Mouse (Mus musculus) kidney, postnatal 25 days (tissue): ENCODE results near the gene Krt78.

Experiments used
- DNase-seq, 2 experiments: peaks; one replicate each; pipeline ENCODE4 v3.0.0; 2021; ENCODE audit warnings: mixed read lengths in 2 of 2

Gene Krt78

DNA sequence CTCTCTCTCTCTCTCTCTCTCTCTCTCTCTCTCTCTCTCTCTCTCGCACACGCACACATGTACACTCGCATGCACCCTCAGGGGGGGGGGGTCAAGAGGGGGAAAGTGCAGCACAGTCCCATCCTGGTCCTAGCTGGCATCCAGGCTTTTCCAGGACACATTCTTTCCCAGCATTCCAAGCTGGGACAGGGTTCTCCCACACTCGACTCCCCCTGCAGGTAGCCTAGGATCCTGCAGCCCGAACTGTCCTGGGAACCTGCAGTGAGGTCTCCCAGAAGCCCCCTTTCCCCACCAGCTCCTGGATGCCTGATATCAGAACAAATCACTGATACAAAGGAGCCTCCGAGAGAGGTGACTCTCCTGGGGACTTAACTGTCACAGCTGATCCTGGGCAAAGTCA, 16.4 kb upstream of the Krt78 start:
- peak; percentile 62 to 74 for DNase-seq

DNA sequence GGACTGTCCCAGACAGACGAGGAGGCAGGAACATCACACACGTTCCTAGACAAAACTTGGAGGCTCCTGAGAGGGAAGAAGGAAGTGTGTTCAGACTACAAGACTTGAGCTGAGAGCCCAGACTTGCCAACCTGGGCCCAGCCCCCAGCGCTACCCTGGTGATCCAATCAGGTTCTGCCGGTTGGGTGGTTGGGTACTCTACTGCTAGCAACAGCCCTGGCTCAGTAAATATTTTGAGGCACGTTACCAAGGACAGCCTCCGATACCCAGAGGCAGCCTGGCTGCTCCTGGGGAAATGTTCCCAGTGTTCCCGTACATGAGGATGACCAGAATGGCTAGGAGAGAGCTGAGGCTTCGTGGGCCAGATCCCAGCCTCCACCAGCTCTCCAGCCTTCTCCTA, 12.7 kb upstream of the Krt78 start:
- peak in 1 of 2 experiments; percentile 55 for DNase-seq

DNA sequence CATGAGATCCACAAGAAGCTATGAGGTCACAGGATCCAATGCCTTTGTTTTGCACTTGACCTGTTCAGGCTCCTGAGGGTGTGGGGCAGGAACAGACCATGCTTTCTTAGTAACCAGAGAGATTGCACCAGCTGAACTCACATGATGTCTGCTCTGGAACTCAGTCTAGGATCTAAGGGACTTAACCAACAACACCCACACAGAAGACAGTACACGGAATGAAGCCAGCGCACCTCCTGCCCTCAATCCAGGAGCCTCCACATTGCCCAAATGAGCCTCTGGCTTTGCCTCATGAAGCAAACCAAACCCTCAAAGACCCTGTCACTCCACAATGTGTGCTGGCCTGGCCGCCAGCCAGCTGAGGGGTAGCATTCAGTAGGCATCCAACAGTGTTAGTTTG, 4.8 kb upstream of the Krt78 start:
- DNase-seq = no peak

DNA sequence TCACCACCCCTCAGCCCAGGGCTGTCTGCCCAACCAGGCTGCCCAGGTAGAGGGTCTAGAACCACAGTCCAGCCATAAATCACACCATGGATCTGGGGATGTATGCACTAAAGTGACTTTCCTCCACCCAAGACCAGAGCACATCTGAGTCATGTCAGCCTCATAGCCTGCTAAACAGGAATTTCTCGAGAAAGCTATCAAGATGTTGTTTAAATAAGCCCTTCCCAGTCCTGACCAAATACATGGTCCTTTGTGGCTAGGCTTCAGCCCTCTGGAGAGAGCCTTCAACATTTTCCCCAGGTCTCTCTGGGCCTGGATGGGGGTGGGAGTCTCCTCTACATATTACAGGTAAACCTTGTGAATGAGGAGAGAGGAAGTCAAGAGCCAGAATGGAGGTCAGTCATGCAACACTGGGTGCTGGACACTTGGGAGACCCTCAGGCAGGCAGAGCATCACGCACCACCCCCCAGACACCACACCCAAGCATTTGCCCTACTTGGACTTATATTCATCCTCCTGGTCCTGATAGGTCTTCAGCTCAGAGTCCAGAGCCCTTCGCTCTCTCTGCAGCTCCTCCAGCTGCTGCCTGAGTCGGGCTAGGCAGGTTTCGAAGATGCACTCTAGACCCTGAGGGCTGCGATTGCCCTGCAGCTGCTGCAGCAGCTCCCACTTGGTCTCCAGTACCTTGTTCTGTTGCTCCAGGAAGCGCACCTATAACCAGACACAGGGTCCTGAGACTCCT, 1.2 kb downstream of the Krt78 start:
- DNase-seq = no peak

DNA sequence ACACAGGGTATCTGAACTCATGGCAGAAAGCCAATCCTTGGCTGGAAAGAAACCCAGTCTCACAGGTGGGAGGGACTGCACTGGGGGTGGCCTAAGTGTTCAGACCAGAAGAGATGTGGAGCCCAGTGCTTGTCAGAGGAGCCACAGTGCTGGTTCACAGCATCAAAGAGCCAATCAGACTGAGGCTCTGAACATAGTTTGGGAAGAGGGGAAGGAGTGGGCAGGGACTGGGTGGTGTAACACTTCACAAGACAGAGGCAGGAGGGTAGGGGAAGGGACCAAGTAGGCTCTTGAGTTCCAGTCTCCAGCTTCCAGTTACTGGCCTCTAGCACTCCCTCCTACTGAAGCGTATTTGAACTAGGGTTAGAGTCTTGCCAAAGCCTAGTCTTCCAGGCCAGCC, 8.7 kb downstream of the Krt78 start:
- DNase-seq = no peak

DNA sequence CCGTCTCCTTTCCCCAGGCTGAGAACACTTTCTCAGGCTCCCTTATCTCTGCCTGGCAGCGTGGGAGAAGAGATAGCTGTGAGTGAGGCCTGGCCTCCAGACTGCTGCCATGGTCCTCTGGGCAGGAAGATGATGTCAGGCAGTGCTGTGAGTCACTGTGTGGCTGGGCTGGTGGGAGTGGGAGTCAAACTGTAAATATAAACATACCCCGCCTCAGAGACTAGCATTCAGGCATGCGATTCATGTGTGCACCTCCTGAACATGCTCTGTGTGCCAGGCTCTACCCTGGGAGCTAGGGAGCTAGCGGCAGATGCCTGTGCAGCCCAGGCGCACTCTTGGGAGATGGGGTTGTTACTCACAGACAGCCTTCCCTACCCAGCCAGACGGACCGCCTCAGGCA, 12.1 kb downstream of the Krt78 start:
- DNase-seq = no peak

DNA sequence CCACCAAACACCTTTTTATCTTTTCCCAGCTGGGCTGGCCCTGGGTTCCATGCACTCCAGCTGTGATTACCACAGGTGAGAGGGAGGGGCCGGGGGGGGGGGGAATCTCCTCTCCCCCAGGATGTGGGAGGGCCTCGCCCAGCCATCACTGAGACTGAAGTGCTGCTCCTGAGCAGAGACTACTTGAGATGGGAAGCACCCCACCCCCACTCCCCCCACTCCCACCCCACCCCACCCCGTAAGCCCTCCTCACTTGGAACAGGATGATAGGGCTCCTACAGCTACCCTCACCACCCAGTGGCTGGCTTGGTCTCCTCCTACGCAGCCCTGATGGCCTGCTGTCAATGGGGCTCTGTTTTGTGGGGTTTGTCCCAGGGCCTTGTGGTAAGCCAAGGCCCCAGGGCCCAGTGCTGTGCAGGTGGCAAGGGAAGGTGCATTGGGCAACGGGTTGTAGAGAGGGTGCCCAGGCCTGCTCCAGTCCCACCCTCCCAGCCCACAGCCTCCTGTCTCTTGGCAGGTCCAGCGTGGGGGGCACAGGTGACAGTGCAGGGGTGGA, 13.7 kb downstream of the Krt78 start, which contains the start of gene Krt79:
Krt79 (minus strand) TSS at position 51 of the 556 bp plus-strand sequence.
- DNase-seq = no peak

DNA sequence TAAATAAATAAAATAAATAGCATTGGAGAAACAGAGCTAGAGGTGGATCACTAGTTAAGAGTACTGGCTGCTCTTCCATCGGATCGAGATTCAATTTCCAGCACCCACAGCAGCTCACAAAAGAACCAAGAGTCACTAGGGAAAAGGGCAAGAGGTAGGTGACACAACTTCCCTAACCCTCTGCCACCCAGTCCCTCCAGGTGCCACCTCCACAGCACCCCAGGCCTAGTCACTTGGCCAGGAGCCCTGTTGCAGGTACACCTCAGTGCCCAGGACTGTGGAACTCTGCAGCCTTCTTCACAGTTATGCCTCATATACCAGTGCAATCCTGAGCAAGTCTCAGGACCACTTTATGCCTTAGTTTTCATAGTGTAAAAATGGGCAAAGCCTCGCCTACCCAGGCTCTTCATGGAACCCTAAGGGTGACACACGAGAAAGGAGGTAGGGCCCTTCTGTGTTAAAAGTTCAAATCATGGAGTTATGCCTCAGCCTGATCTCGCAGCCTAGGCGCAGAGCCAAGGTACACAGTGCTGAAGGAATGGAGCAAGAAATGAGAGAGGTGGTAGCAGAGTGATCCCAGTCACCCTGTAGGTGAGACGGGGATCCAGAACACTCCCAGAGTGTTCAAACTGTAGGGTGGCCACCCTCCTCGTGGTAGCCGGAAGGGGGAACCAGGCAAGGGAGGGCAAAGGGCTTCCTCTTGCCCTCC, 15.3 kb downstream of the Krt78 start:
- DNase-seq = peak in 1 of 2 experiments; percentile 30

DNA sequence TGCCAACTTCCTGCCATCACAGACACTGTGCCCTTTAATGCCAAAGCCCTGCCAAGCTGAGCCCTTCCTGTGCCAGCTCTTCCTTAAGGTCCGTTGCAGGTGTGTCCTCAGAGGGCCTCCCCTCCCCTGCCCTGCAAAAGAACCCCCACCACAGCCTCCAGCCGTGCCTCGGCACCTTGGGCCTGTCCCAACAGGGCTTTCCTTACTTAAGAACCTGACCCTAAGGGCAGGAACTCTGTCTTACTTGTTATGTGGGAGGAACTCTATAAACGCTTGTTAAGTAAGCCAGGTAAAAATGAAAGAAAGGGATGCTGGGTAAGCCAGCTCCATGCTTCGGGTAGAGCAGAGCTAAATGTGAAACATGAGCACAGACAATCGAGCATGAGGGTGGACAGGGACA, 21.1 kb downstream of the Krt78 start:
- no peak for DNase-seq

DNA sequence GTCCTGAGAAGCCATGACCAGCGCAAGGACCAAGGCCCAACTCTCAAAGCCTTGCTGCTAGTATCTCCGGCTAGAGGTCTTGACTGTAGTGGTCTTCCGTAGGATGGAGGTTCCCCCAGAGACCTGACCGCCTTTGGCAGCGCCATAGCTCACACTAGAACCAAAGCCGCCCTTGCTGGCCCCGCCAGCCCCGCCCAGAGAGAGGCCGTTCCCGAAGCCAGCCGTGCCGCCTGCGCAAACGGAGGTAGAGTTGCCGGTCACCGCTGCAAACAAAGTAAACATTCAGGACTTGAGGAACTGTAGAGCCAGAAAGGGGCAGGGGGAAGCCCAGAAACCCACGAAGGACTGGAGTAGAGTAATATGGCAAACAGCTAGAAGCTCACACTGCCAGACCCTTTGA, 24.4 kb downstream of the Krt78 start:
- DNase-seq = peak; percentile 34 to 61

DNA sequence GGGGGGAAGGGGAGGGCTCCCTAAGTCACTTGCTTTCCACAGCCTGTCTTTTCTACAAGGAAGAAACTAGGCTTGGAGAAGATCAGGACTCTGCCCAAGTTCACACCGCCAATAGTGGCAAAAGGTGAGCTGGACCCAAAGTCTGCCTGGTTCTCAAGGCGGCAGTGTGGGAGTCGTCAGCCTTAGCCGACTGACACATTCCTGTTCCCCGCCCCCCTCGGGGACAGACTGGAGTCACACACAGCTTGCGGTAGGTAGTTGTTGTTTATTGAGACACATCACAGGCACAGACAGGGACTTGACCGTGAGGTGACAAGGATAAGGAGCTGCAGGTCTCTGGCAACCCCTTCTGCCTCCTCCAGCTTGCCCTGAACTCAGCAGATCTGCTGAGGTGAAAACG, 25.0 kb downstream of the Krt78 start:
- DNase-seq = peak; percentile 18 to 61

DNA sequence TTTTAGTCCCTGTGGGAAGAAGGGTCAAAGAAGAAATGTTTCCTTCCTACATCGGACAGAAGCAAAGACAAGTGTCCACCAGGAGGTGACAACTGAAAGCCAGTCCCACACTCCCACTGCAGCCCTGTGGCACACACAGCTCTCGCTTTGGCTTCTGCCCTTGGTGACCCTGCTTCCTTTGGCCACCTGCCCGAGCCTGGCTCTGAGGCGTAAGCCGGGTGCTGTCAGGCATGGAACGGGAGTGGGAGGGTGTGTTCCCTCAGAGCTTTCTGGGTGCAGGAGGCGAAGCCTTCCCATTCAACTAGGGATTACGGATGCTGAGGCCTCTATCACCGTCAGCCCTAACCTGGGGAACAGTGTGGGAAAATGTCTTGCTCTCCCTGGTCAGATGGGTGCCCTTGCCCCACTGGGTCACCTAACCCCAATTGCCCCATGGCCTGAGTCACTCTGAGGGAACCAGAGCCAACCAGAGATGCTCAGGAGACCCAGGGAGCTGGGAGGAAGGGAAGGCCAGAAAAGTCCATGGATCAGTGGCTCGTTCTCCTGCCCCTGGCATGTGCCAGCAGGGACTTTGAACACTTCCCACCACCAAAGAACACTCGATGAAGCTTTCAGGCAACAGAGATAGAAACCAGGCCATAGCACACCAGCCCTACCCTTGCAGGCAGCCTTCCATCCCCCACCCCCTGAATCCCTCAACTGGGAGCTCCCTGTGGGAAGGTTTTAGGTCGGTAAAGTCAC, 26.6 kb downstream of the Krt78 start:
- peak; percentile 90 to 94 for DNase-seq

DNA sequence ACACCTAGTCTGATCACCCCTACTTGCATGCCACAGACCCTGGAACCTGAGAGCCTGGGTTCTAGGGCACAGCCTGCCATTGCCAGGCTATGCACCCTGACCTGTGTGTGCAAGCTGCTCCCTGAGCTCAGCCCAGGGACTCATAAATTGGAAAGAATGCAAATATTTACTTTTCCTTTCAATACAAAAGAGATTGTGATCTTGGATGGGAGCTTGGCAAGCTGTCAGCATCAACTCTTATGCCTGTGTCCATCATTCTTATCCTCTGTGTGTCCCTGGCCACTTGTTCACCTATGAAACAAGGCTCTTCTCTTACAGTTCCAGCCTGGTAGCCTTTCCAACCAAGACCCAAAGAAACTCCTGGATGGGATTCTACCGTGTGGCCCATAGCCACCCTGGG, 29.0 kb downstream of the Krt78 start:
- no peak for DNase-seq

DNA sequence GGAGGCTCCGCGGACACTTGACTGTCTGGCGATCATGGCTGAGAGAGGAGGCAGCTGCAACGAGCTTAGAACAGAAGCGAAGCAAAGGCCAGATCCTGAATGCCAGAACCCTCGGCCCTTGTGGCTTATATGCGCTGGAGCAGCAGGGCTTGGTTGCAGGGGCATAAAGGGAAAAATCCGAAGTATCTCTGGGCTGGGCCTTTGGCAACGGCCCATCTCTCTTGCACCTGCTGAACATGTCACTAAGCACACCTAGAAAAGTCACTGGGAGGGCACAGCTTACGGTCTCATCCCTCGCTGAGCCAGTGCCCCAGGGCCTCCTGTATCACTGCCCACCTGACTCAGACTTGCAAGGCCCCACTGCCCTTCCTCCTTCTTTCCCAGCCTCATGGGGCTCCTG, 29.5 kb downstream of the Krt78 start, which contains the start of gene Krt4:
Krt4 (minus strand) TSS at position 101 of the 400 bp plus-strand sequence.
- no peak for DNase-seq

DNA sequence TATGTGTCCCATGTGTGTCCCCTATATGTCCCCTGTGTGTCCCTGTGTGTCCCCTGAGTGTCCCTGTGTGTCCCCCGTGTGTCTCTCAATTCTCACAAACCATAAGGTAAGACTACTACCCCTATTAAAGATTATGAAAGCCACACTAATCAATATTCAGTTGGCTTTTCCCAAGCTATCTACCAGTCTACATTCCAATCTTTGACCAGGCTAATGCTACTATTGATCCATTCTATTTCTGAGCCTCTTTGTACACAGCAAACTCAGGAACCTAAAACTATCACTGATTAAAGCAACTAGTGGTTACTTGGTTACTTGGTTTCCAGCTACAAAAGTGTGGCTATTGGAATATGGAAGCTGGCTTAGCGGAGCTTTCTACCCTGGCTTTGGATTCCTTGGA, 31.8 kb downstream of the Krt78 start:
- no peak for DNase-seq

DNA sequence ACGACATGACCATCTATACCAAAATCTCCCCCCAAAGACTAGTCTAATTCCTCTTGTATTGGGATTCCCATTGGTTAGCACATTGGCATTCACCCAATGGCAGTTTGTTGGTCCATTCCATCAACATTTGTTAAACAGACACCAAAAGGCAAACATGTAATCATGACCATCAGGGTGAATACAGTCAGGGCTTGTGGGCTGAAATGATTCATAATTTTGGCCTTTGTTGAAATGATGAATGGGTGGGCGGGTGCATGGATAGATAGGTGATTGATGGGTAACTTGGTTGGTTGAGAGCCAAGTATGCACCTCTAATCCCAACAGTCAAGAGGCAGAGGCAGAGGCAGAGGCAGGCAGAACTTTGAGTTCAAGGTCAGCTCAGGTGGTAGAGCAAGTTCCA, 38.0 kb downstream of the Krt78 start:
- no peak for DNase-seq

DNA sequence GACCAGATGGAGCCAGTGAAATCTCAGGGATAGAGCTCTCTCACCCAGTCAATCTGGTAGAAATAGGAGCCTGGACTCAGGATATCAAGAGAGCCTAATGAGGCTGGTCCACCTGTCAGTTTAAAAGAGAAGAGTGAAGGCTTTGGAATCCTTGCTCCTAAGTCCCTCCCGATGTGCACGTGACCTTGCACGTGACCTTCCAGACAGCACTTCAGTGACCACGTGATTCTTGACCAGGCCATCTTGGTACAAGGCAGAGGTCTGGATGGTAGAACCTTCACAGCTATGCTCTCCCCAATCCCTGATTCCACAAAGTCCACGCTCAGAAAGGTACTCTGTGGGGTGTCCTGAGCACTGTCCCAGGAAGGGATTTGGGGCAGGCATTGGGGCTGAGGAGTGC, 49.2 kb downstream of the Krt78 start:
- no peak for DNase-seq

DNA sequence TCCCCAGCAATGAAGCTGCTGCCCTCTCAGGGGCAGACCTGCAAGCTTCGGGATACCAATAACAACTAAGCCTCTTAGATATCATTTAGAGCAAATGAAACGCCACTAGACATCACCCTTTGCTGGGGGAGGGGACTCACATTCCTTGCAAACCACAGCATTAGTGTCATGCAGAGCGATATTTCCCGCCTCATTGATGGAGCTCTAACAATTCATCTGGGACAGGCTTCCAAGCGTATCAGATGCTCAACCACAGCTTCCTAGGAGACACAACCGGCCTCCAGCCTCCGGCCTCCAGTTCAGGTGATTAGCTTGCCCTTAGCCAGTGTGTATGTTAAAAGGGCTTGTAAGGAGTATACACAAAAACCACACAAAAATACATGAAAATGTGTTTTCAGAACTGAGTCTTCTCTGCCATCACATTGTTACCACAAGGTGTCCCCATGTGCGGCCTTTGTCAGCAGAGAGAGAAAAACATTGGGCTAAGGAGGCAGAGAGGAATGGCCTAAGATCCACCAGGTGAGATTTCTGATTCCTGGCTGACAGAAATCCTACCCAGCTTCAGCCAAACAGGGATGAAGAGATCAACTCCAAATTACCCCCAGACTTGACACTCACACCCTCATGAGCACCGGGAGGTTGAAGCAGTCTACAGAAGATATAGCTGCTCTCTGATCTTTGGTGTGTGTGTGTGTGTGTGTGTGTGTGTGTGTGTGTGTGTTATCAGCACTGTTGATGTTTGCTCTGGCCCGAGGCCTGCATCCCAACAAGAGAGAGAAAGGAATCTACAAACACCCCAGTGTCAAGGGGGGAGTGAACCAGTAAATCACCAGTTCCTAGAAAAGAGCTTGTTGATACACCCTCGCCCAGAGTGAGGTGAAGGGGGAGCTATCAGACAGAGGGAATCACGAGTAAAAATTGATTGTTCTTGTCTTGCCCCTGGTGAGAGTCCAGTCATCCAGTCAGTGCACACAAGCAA, 51.6 kb downstream of the Krt78 start:
- peak in 1 of 2 experiments; percentile 23 for DNase-seq
